Mouse (Mus musculus) MEL-GATA-1-ER (cell line): ENCODE data around the gene Cerk.
"Not testable (repeated sequence)": the region's sequence is repeated elsewhere in the genome, so short reads cannot be mapped to it uniquely, and the experiment has no call there.

Experiments used
- DNase-seq: peaks from one replicate; pipeline ENCODE4 v3.0.0-alpha.2; 2012; ENCODE audit warnings: low read depth; ENCODE audit errors: extremely low read depth

Cerk gene

GRCm38 (mm10) chr15:86117115-86118100 lies 68.5 kb downstream of the Cerk start:
- DNase-seq = no peak

GRCm38 (mm10) chr15:86116421-86116820 lies 69.5 kb downstream of the Cerk start:
- DNase-seq = no peak

GRCm38 (mm10) chr15:86113342-86113710 lies 72.6 kb downstream of the Cerk start:
- no peak for DNase-seq

GRCm38 (mm10) chr15:86112707-86113341 lies 73.1 kb downstream of the Cerk start:
- DNase-seq = no peak

- no peak for DNase-seq
Measured at GRCm38 (mm10) chr15:86110361-86111103, 75.4 kb downstream of the Cerk start.

GRCm38 (mm10) chr15:86109650-86110211 lies 76.2 kb downstream of the Cerk start:
- no peak for DNase-seq

GRCm38 (mm10) chr15:86109245-86109644 lies 76.7 kb downstream of the Cerk start:
- no peak for DNase-seq

- DNase-seq = no peak
Measured at GRCm38 (mm10) chr15:86107831-86108471, 78.0 kb downstream of the Cerk start.

GRCm38 (mm10) chr15:86105751-86106150 lies 80.2 kb downstream of the Cerk start:
- DNase-seq = no peak

GRCm38 (mm10) chr15:86105345-86105697 lies 80.6 kb downstream of the Cerk start:
- DNase-seq = peak; percentile 62

GRCm38 (mm10) chr15:86104401-86105344 lies 81.3 kb downstream of the Cerk start:
- DNase-seq = no peak

GRCm38 (mm10) chr15:86102308-86102707 lies 83.6 kb downstream of the Cerk start:
- DNase-seq = no peak

GRCm38 (mm10) chr15:86101585-86101984 lies 84.4 kb downstream of the Cerk start:
- no peak for DNase-seq

- no peak for DNase-seq
Measured at GRCm38 (mm10) chr15:86097871-86098270, 88.1 kb downstream of the Cerk start.

GRCm38 (mm10) chr15:86096604-86097020 lies 89.3 kb downstream of the Cerk start:
- not testable (repeated sequence) for DNase-seq

- no peak for DNase-seq
Measured at GRCm38 (mm10) chr15:86095722-86096603, 90.0 kb downstream of the Cerk start.

- DNase-seq = no peak
Measured at GRCm38 (mm10) chr15:86094324-86095121, 91.4 kb downstream of the Cerk start.

- no peak for DNase-seq
Measured at GRCm38 (mm10) chr15:86093236-86093635, 92.7 kb downstream of the Cerk start.
